Mouse (Mus musculus) MEL (cell line): Measurements from ENCODE around the gene Id3. TPM values are rescaled to one million over a fixed set of nuclear protein-coding genes. Genes with fewer than 3 reads are reported as not detected.

Experiments
- DNase-seq: peaks from one replicate; pipeline ENCODE4 v3.0.0; 2011; ENCODE audit warnings: low read depth, low spot score
- H3K27ac ChIP-seq: 2 replicates; pipeline ENCODE4 v1.5.1; 2012; ENCODE audit warnings: low read depth, mild to moderate bottlenecking, control low read depth, low read length, moderate library complexity; ENCODE audit not compliant: control insufficient read depth
- H3K27me3 ChIP-seq, 2 experiments: fragments of 150-350 bp in 1 of 2; sonication (generic) in 1 of 2; 2 replicates each; pipeline ENCODE4 v1.6.1; 2012; ENCODE audit warnings: low read length in 2 of 2, mild to moderate bottlenecking in 2 of 2, improper control_type of control experiment in 1 of 2, moderate library complexity in 1 of 2; ENCODE audit not compliant: insufficient read depth in 2 of 2, control insufficient read depth in 1 of 2
- H3K36me3 ChIP-seq, 2 experiments: 2 replicates each; pipeline ENCODE4 v1.6.1; 2012 to 2014; ENCODE audit warnings: low read length in 2 of 2, improper control_type of control experiment in 1 of 2, inconsistent platforms in 1 of 2, mild to moderate bottlenecking in 1 of 2; ENCODE audit not compliant: insufficient read depth in 2 of 2, control insufficient read depth in 1 of 2
- H3K4me1 ChIP-seq, 2 experiments: fragments of 150-350 bp in 1 of 2; sonication (generic) in 1 of 2; 2 replicates each; pipeline ENCODE4 v1.6.1; 2012; ENCODE audit warnings: low read length in 2 of 2, improper control_type of control experiment in 1 of 2, mild to moderate bottlenecking in 1 of 2; ENCODE audit not compliant: insufficient read depth in 2 of 2, control insufficient read depth in 1 of 2
- H3K4me3 ChIP-seq, 2 experiments: fragments of 150-350 bp in 1 of 2; sonication (generic) in 1 of 2; 2 replicates each; pipeline ENCODE4 v1.5.1; 2012; ENCODE audit warnings: low read depth in 2 of 2, low read length in 2 of 2, mild to moderate bottlenecking in 2 of 2, moderate library complexity in 2 of 2, control low read depth in 1 of 2, improper control_type of control experiment in 1 of 2; ENCODE audit not compliant: control insufficient read depth in 1 of 2, insufficient read depth in 1 of 2
- H3K79me2 ChIP-seq: 2 replicates; pipeline ENCODE4 v1.6.1; 2012; ENCODE audit warnings: mild to moderate bottlenecking, low read length, moderate library complexity; ENCODE audit not compliant: control insufficient read depth, poor library complexity, insufficient read depth
- H3K9ac ChIP-seq: 2 replicates; pipeline ENCODE4 v1.6.1; 2012; ENCODE audit warnings: low read depth, mild to moderate bottlenecking, control low read depth, low read length, moderate library complexity; ENCODE audit not compliant: control insufficient read depth, poor library complexity, severe bottlenecking
- H3K9me3 ChIP-seq: fragments of 150-350 bp; sonication (generic); replicated peaks from 2 replicates; pipeline ENCODE4 v1.6.1; 2012; ENCODE audit warnings: mild to moderate bottlenecking, low read length, improper control_type of control experiment, moderate library complexity; ENCODE audit not compliant: insufficient read depth
- CHD1 ChIP-seq: IDR thresholded peaks from 2 replicates; pipeline ENCODE4 v1.6.1; 2012; ENCODE audit warnings: low read depth, mild to moderate bottlenecking, inconsistent platforms, low read length, improper control_type of control experiment
- CTCF ChIP-seq, 3 experiments: IDR thresholded peaks in 2 of 3; conservative IDR thresholded peaks in 1 of 3; 2 replicates each; pipeline ENCODE4 v1.5.1; 2011 to 2012; ENCODE audit warnings: low read length in 3 of 3, low read depth in 2 of 3, mild to moderate bottlenecking in 2 of 3, improper control_type of control experiment in 1 of 3, inconsistent platforms in 1 of 3, mixed read lengths in 1 of 3, moderate library complexity in 1 of 3; ENCODE audit not compliant: control insufficient read depth in 1 of 3, insufficient read depth in 1 of 3, poor library complexity in 1 of 3, severe bottlenecking in 1 of 3
- ETS1 ChIP-seq: IDR thresholded peaks from 2 replicates; pipeline ENCODE4 v1.6.1; 2012; ENCODE audit warnings: low read depth, mild to moderate bottlenecking, inconsistent platforms, low read length, improper control_type of control experiment, moderate library complexity
- GABPA ChIP-seq: IDR thresholded peaks from 2 replicates; pipeline ENCODE4 v1.6.1; 2012; ENCODE audit warnings: low read depth, mild to moderate bottlenecking, inconsistent platforms, low read length, improper control_type of control experiment, moderate library complexity
- HCFC1 ChIP-seq: IDR thresholded peaks from 2 replicates; pipeline ENCODE4 v1.6.1; 2012; ENCODE audit warnings: low read depth, mild to moderate bottlenecking, inconsistent platforms, low read length, improper control_type of control experiment, moderate library complexity
- JUND ChIP-seq: IDR thresholded peaks from 2 replicates; pipeline ENCODE4 v1.6.1; 2011; ENCODE audit warnings: low read depth, mild to moderate bottlenecking, improper control_type of control experiment, low read length
- MAZ ChIP-seq: IDR thresholded peaks from 2 replicates; pipeline ENCODE4 v1.6.1; 2012; ENCODE audit warnings: low read depth, mild to moderate bottlenecking, inconsistent platforms, low read length, improper control_type of control experiment
- MXI1 ChIP-seq: IDR thresholded peaks from 2 replicates; pipeline ENCODE4 v1.6.1; 2011; ENCODE audit warnings: mild to moderate bottlenecking, low read depth, low read length, improper control_type of control experiment
- NELFE ChIP-seq: IDR thresholded peaks from 2 replicates; pipeline ENCODE4 v1.6.1; 2011; ENCODE audit warnings: low read depth, low read length, improper control_type of control experiment
- POLR2AphosphoS2 ChIP-seq: IDR thresholded peaks from 2 replicates; pipeline ENCODE4 v1.6.1; 2011; ENCODE audit warnings: low read length, improper control_type of control experiment
- POLR2AphosphoS5 ChIP-seq: IDR thresholded peaks from 2 replicates; pipeline ENCODE4 v1.6.1; 2012; ENCODE audit warnings: low read depth, borderline replicate concordance, mild to moderate bottlenecking, inconsistent platforms, low read length, moderate library complexity, mixed read lengths
- RAD21 ChIP-seq: IDR thresholded peaks from 2 replicates; pipeline ENCODE4 v1.6.1; 2011; ENCODE audit warnings: mild to moderate bottlenecking, low read depth, low read length, improper control_type of control experiment
- SIN3A ChIP-seq: IDR thresholded peaks from 2 replicates; pipeline ENCODE4 v1.6.1; 2012; ENCODE audit warnings: low read length, improper control_type of control experiment, inconsistent platforms
- SMC3 ChIP-seq: IDR thresholded peaks from 2 replicates; pipeline ENCODE4 v1.6.1; 2011; ENCODE audit warnings: low read depth, low read length, improper control_type of control experiment
- TAL1 ChIP-seq: IDR thresholded peaks from 2 replicates; pipeline ENCODE4 v1.6.1; 2012; ENCODE audit warnings: mild to moderate bottlenecking, inconsistent platforms, low read length, moderate library complexity, mixed read lengths
- UBTF ChIP-seq: IDR thresholded peaks from 2 replicates; pipeline ENCODE4 v1.6.1; 2012; ENCODE audit warnings: low read depth, mild to moderate bottlenecking, inconsistent platforms, low read length, improper control_type of control experiment, moderate library complexity, borderline replicate concordance; ENCODE audit not compliant: insufficient read depth
- ZKSCAN1 ChIP-seq: IDR thresholded peaks from 2 replicates; pipeline ENCODE4 v1.6.1; 2012; ENCODE audit warnings: low read depth, mild to moderate bottlenecking, inconsistent platforms, low read length, improper control_type of control experiment, moderate library complexity
- ZMIZ1 ChIP-seq: IDR thresholded peaks from 2 replicates; pipeline ENCODE4 v1.6.1; 2012; ENCODE audit warnings: low read depth, mild to moderate bottlenecking, inconsistent platforms, low read length, improper control_type of control experiment, moderate library complexity
- polyA plus RNA-seq, 2 experiments: library from polyadenylated mRNA; stranded (reverse) in 1 of 2; unstranded in 1 of 2; fragments of >175 nt in 1 of 2; fragments of >200 nt in 1 of 2; gene quantifications; 2 replicates each; pipeline versions ENCODE4 v1.2.1 to v1.2.4; 2012; ENCODE audit warnings: low replicate concordance in 2 of 2, low read depth in 1 of 2; ENCODE audit not compliant: insufficient read length in 2 of 2, insufficient read depth in 1 of 2, missing spikeins in 1 of 2
- total RNA-seq: library from RNA; depleted of rRNA; stranded (reverse); fragments of 300-350 nt; gene quantifications from 2 replicates; pipeline ENCODE4 v1.2.3, GENCODE M21; 2012

Gene Id3
- total and polyA plus RNA-seq, 3 experiments = 0.17 to 0.27 TPM; not detected in 1

- no peaks in the 10 kb centered on the region for H3K9me3 ChIP-seq
Observed at GRCm38 (mm10) chr4:136114747-136115146, 28.6 kb upstream of the Id3 start.

GRCm38 (mm10) chr4:136117022-136117421 is 26.3 kb upstream of the Id3 start:
- Histone ChIP-seq H3K9me3 (no peaks in the 10 kb centered on the region), H3K4me1 (no peaks in the 10 kb centered on the region), H3K4me3 (no peak overlapping the region)
- TF ChIP-seq MXI1 (no peak), CTCF (IDR thresholded peaks at IDR 0.05 in 2 of 3, conservative IDR thresholded peaks at IDR 0.05 in 1 of 3; ENCODE audit: control insufficient read depth in 1 of 3, insufficient read depth in 1 of 3, low read depth in 2 of 3, low read length in 3 of 3, poor library complexity in 1 of 3, severe bottlenecking in 1 of 3) (no peak), MAZ (no peak), HCFC1 (no peak), JUND (no peak), UBTF (no peak), SMC3 (no peak), CHD1 (no peak)
- TF ChIP-seq, all 39 proteins: peak for 0
- H3K9ac ChIP-seq = no peak overlapping the region
- H3K79me2 ChIP-seq = no peaks in the 10 kb centered on the region
- no peak overlapping the region for H3K27ac ChIP-seq
- DNase-seq = no peak
- peaks cover 0 to 20% of the 10 kb centered on the region in 2 experiments for H3K27me3 ChIP-seq
- H3K36me3 ChIP-seq = no peaks in the 10 kb centered on the region

More at GRCm38 (mm10) chr4:136114747-136115146, 28.6 kb upstream of the Id3 start:
- H3K79me2 ChIP-seq = no peaks in the 10 kb centered on the region
- no peak for DNase-seq
- H3K4me1 ChIP-seq = no peaks in the 10 kb centered on the region
- H3K4me3 ChIP-seq = no peak overlapping the region
- H3K27me3 ChIP-seq = peaks cover 0 to 15% of the 10 kb centered on the region in 2 experiments; a peak in 3 of 4 replicates
- no peak overlapping the region for H3K9ac ChIP-seq
- TF ChIP-seq GABPA = no peak
- TF ChIP-seq HCFC1 = no peak
- TF ChIP-seq NELFE = no peak
- no peak for TF ChIP-seq CTCF (IDR thresholded peaks at IDR 0.05 in 2 of 3, conservative IDR thresholded peaks at IDR 0.05 in 1 of 3; ENCODE audit: control insufficient read depth in 1 of 3, insufficient read depth in 1 of 3, low read depth in 2 of 3, low read length in 3 of 3, poor library complexity in 1 of 3, severe bottlenecking in 1 of 3)
- TF ChIP-seq TAL1 = no peak
- no peak for TF ChIP-seq ZMIZ1
- no peak for TF ChIP-seq POLR2AphosphoS2
- no peak for TF ChIP-seq MAZ
- TF ChIP-seq POLR2AphosphoS5 = no peak
- TF ChIP-seq RAD21 = no peak
- no peak for TF ChIP-seq MXI1
- no peak for TF ChIP-seq CHD1
- TF ChIP-seq ETS1 = no peak
- TF ChIP-seq UBTF = no peak
- TF ChIP-seq ZKSCAN1 = no peak
- TF ChIP-seq SIN3A = no peak
- H3K36me3 ChIP-seq = no peaks in the 10 kb centered on the region
- H3K27ac ChIP-seq = no peak overlapping the region
